Mouse (Mus musculus) brain, embryonic 14.5 days (tissue): ENCODE measurements around the gene Zfhx3.

Source experiments
- CTCF ChIP-seq: fragments of 200-500 bp; IDR thresholded peaks from 2 replicates; pipeline ENCODE4 v1.5.1; 2012; ENCODE audit warnings: inconsistent platforms, mild to moderate bottlenecking, moderate library complexity, borderline replicate concordance; ENCODE audit not compliant: insufficient read depth, insufficient read length; ENCODE audit errors: extremely low read depth
- POLR2A ChIP-seq: fragments of 200-500 bp; IDR thresholded peaks from 2 replicates; pipeline ENCODE4 v1.6.1; 2012; ENCODE audit warnings: mild to moderate bottlenecking, inconsistent platforms, borderline replicate concordance; ENCODE audit not compliant: poor library complexity, insufficient read depth, insufficient read length, severe bottlenecking; ENCODE audit errors: extremely low read depth

- TF ChIP-seq CTCF = no peak
- TF ChIP-seq POLR2A = no peak
Measured at GRCm38 (mm10) chr8:108480141-108480540, 537.7 kb downstream of the Zfhx3 start.
